Mouse (Mus musculus): ENCODE results near the gene Nr4a1. TPM values are rescaled to one million over a fixed set of nuclear protein-coding genes. Genes with fewer than 3 reads are reported as not detected.
A peak's percentile ranks its signal among the peaks of the same experiment; 100 is the strongest.

Nr4a1 gene
- total RNA-seq (2021), result 10 to 100 TPM; 34.5 to 54.4 TPM
- long read RNA-seq, experiment 1, transcript Nr4a1-202 (8 exons, 2,553 nt), result minor isoform, 5 of 22 reads
- long read RNA-seq, experiment 1, transcript Nr4a1-201 (7 exons, 2,477 nt), result major isoform, 12 of 22 reads
- long read RNA-seq, experiment 1, partial matches to known transcripts, result 2 of 22 reads
- long read RNA-seq, experiment 1, other reads (novel, unspliced or antisense), result 3 of 22 reads
- long read RNA-seq, experiment 2, transcript Nr4a1-201 (7 exons, 2,477 nt), result major isoform, 11 of 18 reads
- long read RNA-seq, experiment 2, partial matches to known transcripts, result 3 of 18 reads
- long read RNA-seq, experiment 2, other reads (novel, unspliced or antisense), result 1 of 18 reads

- DNase-seq (ENCODE audit: low spot score in 2 of 2), result peak in 1 of 2 experiments; percentile 66
Measured at GRCm38 (mm10) chr15:101253886-101254795, at the start of gene Nr4a1. TSS of gene Nr4a1 (plus strand) at chr15:101254269.

GRCm38 (mm10) chr15:101204781-101205180 lies 49.3 kb upstream of the Nr4a1 start:
- no peak for DNase-seq (ENCODE audit: low spot score in 2 of 2)

GRCm38 (mm10) chr15:101210228-101210627 lies 43.8 kb upstream of the Nr4a1 start:
- no peak for DNase-seq (ENCODE audit: low spot score in 2 of 2)

GRCm38 (mm10) chr15:101210998-101211613 lies 43.0 kb upstream of the Nr4a1 start:
- DNase-seq (ENCODE audit: low spot score in 2 of 2), result no peak

- DNase-seq (ENCODE audit: low spot score in 2 of 2), result no peak
Measured at GRCm38 (mm10) chr15:101212435-101212834, 41.6 kb upstream of the Nr4a1 start.

- DNase-seq (ENCODE audit: low spot score in 2 of 2), result no peak
Measured at GRCm38 (mm10) chr15:101215136-101215535, 38.9 kb upstream of the Nr4a1 start.

GRCm38 (mm10) chr15:101216036-101216435 lies 38.0 kb upstream of the Nr4a1 start:
- no peak for DNase-seq (ENCODE audit: low spot score in 2 of 2)

GRCm38 (mm10) chr15:101220905-101221297 lies 33.2 kb upstream of the Nr4a1 start:
- no peak for DNase-seq (ENCODE audit: low spot score in 2 of 2)

GRCm38 (mm10) chr15:101221298-101222104 lies 32.6 kb upstream of the Nr4a1 start:
- peak; percentile 86 to 91 for DNase-seq (ENCODE audit: low spot score in 2 of 2)

- no peak for DNase-seq (ENCODE audit: low spot score in 2 of 2)
Measured at GRCm38 (mm10) chr15:101222897-101223482, 31.1 kb upstream of the Nr4a1 start.

GRCm38 (mm10) chr15:101223596-101223995 lies 30.5 kb upstream of the Nr4a1 start:
- no peak for DNase-seq (ENCODE audit: low spot score in 2 of 2)

- peak; percentile 86 to 88 for DNase-seq (ENCODE audit: low spot score in 2 of 2)
Measured at GRCm38 (mm10) chr15:101224006-101224906, 29.8 kb upstream of the Nr4a1 start, which contains the start of gene Grasp. TSS of gene Grasp (plus strand) at chr15:101224188.

GRCm38 (mm10) chr15:101224977-101225376 lies 29.1 kb upstream of the Nr4a1 start:
- no peak for DNase-seq (ENCODE audit: low spot score in 2 of 2)

- no peak for DNase-seq (ENCODE audit: low spot score in 2 of 2)
Measured at GRCm38 (mm10) chr15:101227971-101228370, 26.1 kb upstream of the Nr4a1 start.

- no peak for DNase-seq (ENCODE audit: low spot score in 2 of 2)
Measured at GRCm38 (mm10) chr15:101228866-101229590, 25.0 kb upstream of the Nr4a1 start.

GRCm38 (mm10) chr15:101230503-101230902 lies 23.6 kb upstream of the Nr4a1 start:
- no peak for DNase-seq (ENCODE audit: low spot score in 2 of 2)

- DNase-seq (ENCODE audit: low spot score in 2 of 2), result no peak
Measured at GRCm38 (mm10) chr15:101230995-101231647, 22.9 kb upstream of the Nr4a1 start.

GRCm38 (mm10) chr15:101231648-101232180 lies 22.4 kb upstream of the Nr4a1 start:
- no peak for DNase-seq (ENCODE audit: low spot score in 2 of 2)
